In the genomic region with DNA sequence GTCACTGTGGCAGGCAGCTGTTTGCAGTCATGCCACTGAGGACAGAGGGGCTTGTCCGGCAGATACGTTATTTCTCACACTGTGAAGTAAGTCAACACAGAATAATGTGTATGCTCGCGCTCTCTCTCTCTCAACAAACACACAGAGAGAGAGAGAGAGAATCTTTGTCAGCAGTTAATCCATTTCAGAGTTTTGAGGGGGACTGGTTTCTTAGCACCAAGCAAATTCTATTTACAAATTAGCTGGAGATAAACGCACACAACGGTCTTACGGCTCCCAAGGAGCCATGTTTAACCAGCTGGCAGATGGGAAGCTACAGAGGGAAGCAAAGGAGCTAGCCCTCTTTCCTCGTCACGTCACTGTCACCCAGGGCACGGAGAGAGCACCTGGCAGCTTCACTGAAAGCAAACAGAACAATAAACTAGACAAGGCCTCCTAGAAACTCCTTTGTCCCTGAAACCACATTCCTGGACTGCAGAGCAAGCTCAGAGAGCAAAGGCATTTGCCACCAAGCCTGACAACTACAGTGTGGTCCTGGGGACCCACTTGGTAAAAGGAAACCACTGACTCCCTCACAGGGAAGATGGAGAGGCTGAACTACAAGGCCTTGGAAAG, we compare ENCODE assay signal across 11 mouse cellular contexts. TPM values are rescaled to one million over a fixed set of nuclear protein-coding genes. Genes with fewer than 3 reads are reported as not detected.
DNase-seq lines count a peak whose midpoint lies in the region; ATAC-seq and TF ChIP-seq lines count a peak whose summit lies in the region.
"Had no signal": no experiment of that assay in that cellular context is flagged by ENCODE, and none has a peak within 500 bp of the region (broad histone marks: within the 10 kb centered on the region; RNA-seq: fewer than 3 reads in every experiment).

No protein-coding gene starts in this region.

- peaks cover 78% of the 10 kb centered on the region for H3K4me1 ChIP-seq in intestine, embryonic 14.5 days (replicated peaks; ENCODE audit: control insufficient read depth, insufficient read depth, low read length)
- H3K4me1 ChIP-seq in intestine, postnatal 0 days (replicated peaks; ENCODE audit: control insufficient read depth, insufficient read depth, low read length) = 0 out of 2 replicates have a peak, but pooled peaks cover 10% of the 10 kb centered on the region
- H3K4me1 ChIP-seq in thymus, adult 2 months (replicated peaks; ENCODE audit: control insufficient read depth, insufficient read depth, low read length) = peaks cover 65% of the 10 kb centered on the region
- peaks cover 99% of the 10 kb centered on the region for H3K4me1 ChIP-seq in limb, embryonic 12.5 days (replicated peaks)

- TF ChIP-seq CTCF in intestine, postnatal 0 days (IDR thresholded peaks at IDR 0.05; ENCODE audit: low read depth) = no peak
- no peak for TF ChIP-seq CTCF in thymus, adult 2 months (IDR thresholded peaks at IDR 0.05; ENCODE audit: borderline replicate concordance, control insufficient read depth, extremely low read depth, insufficient read depth, low read length, poor library complexity)

- no peak for TF ChIP-seq POLR2A in thymus, adult 2 months (IDR thresholded peaks at IDR 0.05; ENCODE audit: control insufficient read depth, extremely low read depth, insufficient read depth, low read length, poor library complexity)

- H3K36me3 ChIP-seq in intestine, embryonic 14.5 days (ENCODE audit: control insufficient read depth, insufficient read depth, low read length) = no peaks in the 10 kb centered on the region
- H3K36me3 ChIP-seq in intestine, postnatal 0 days (ENCODE audit: control insufficient read depth, insufficient read depth) = no peaks in the 10 kb centered on the region
- no peaks in the 10 kb centered on the region for H3K36me3 ChIP-seq in thymus, adult 2 months (ENCODE audit: control insufficient read depth, insufficient read depth, low read length)
- H3K36me3 ChIP-seq in limb, embryonic 12.5 days = 0 out of 2 replicates have a peak, but pooled peaks cover 3% of the 10 kb centered on the region
- H3K36me3 ChIP-seq: G1E; liver, embryonic 12.5 days had no signal

- peak overlapping the region; percentile 44 for H3K27ac ChIP-seq in intestine, embryonic 14.5 days (ENCODE audit: low read depth)
- H3K27ac ChIP-seq in intestine, postnatal 0 days (ENCODE audit: low read depth, low read length) = no peak overlapping the region; the same call in 1 of the 2 replicates
- H3K27ac ChIP-seq in thymus, adult 2 months (ENCODE audit: control insufficient read depth, insufficient read depth, low read length) = no peak overlapping the region
- H3K27ac ChIP-seq in limb, embryonic 12.5 days = peak overlapping the region; percentile 41; the same call in 1 of the 2 replicates
- H3K27ac ChIP-seq: liver, embryonic 12.5 days had no signal

- H3K9ac ChIP-seq in intestine, embryonic 14.5 days (ENCODE audit: low read length) = no peak overlapping the region
- H3K9ac ChIP-seq in intestine, postnatal 0 days (ENCODE audit: low read depth, low read length) = no peak overlapping the region
- no peak overlapping the region for H3K9ac ChIP-seq in limb, embryonic 12.5 days (replicated peaks)
- H3K9ac ChIP-seq: liver, embryonic 12.5 days had no signal

- no peak overlapping the region for H3K4me3 ChIP-seq in intestine, embryonic 14.5 days (ENCODE audit: low read depth, low read length)
- no peak overlapping the region for H3K4me3 ChIP-seq in intestine, postnatal 0 days (ENCODE audit: low read depth, low read length)
- H3K4me3 ChIP-seq in thymus, adult 2 months (ENCODE audit: control insufficient read depth, insufficient read depth, low read length) = no peak overlapping the region
- no peak overlapping the region for H3K4me3 ChIP-seq in limb, embryonic 12.5 days (replicated peaks)
- H3K4me3 ChIP-seq: liver, embryonic 12.5 days had no signal

- no peaks in the 10 kb centered on the region for H3K27me3 ChIP-seq in intestine, embryonic 14.5 days (replicated peaks; ENCODE audit: control insufficient read depth, insufficient read depth, low read length)
- no peaks in the 10 kb centered on the region for H3K27me3 ChIP-seq in intestine, postnatal 0 days (replicated peaks; ENCODE audit: control insufficient read depth, insufficient read depth, low read length)
- H3K27me3 ChIP-seq in thymus, adult 2 months (ENCODE audit: control insufficient read depth, insufficient read depth, low read length) = no peaks in the 10 kb centered on the region
- no peaks in the 10 kb centered on the region for H3K27me3 ChIP-seq in limb, embryonic 12.5 days
- H3K27me3 ChIP-seq: liver, embryonic 12.5 days had no signal

- no peak for DNase-seq in intestine, embryonic 14.5 days (ENCODE audit: low spot score)
- peak; percentile 16 for DNase-seq in thymus, postnatal 0 days (ENCODE audit: low spot score)
- no peak for DNase-seq in thymus, adult 2 months
- DNase-seq in layer of hippocampus, postnatal 25 days (ENCODE audit: extremely low spot score in 1 of 2, low spot score in 1 of 2) = no peak
- no peak for DNase-seq in adrenal gland, postnatal 10 days
- DNase-seq: adrenal gland, postnatal 14 days; cerebellum, postnatal 25 days had no signal

- no peak for ATAC-seq in intestine, embryonic 14.5 days (replicated peaks; ENCODE audit: low FRiP score, low TSS enrichment, low read depth)
- ATAC-seq in intestine, postnatal 0 days = no peak
- no peak for ATAC-seq in limb, embryonic 12.5 days (ENCODE audit: insufficient number of reproducible peaks, insufficient read depth, low FRiP score, low TSS enrichment, low read depth)
- ATAC-seq: liver, embryonic 12.5 days had no signal

- H3K4me2 ChIP-seq in intestine, embryonic 14.5 days (ENCODE audit: low read length) = no peak overlapping the region
- no peak overlapping the region for H3K4me2 ChIP-seq in intestine, postnatal 0 days (replicated peaks; ENCODE audit: low read depth)
- no peak overlapping the region for H3K4me2 ChIP-seq in limb, embryonic 12.5 days

- no peaks in the 10 kb centered on the region for H3K9me3 ChIP-seq in intestine, embryonic 14.5 days (ENCODE audit: control insufficient read depth, low read length)
- H3K9me3 ChIP-seq in intestine, postnatal 0 days (ENCODE audit: control insufficient read depth) = no peaks in the 10 kb centered on the region
- H3K9me3 ChIP-seq in limb, embryonic 12.5 days = no peaks in the 10 kb centered on the region
- H3K9me3 ChIP-seq: G1E; liver, embryonic 12.5 days had no signal

- 26% methylated on average over 10 of the region's 10 CpGs for WGBS in intestine, embryonic 14.5 days
- 23% methylated on average over 10 of the region's 10 CpGs for WGBS in intestine, postnatal 0 days
- 82% methylated on average over 10 of the region's 10 CpGs for WGBS in thymus, adult 2 months
- 56% methylated on average over 10 of the region's 10 CpGs for WGBS in limb, embryonic 12.5 days

RNA-seq across cellular contexts. Expression of a gene that starts 7.3 kb away (rescaled TPM):
- polyA plus RNA-seq in intestine, embryonic 14.5 days (2014; fragmentation: Nextera tagmentation; extraction: Ambion mirVana) = 12.7 and 14.3 TPM in 2 replicates
- 5.0 and 5.7 TPM in 2 replicates for polyA plus RNA-seq in intestine, postnatal 0 days (2015; fragmentation: Nextera tagmentation; extraction: Ambion mirVana)
- 18.5 and 21.1 TPM in 2 replicates for polyA plus RNA-seq in thymus, postnatal 0 days (2015; fragmentation: Nextera tagmentation; extraction: Ambion mirVana)
- 63.4 and 70.9 TPM in 2 replicates for polyA plus RNA-seq in thymus, adult 2 months (2012; rRNA removed)
- polyA plus RNA-seq in limb, embryonic 12.5 days (2016; fragmentation: Nextera tagmentation; extraction: Ambion mirVana) = 39.9 and 43.4 TPM in 2 replicates
- 10 to 100 TPM; 38.0 to 44.6 TPM for total RNA-seq in layer of hippocampus, postnatal 25 days (2021)
- total RNA-seq in adrenal gland, postnatal 10 days (2021) = 10 to 100 TPM; 24.4 to 31.8 TPM

Comparison
In these comparisons a context has a peak if more than half of its experiments do, and no peak if none do; other contexts are left out.
1. H3K27ac ChIP-seq: peak in intestine, embryonic 14.5 days (single experiment) and limb, embryonic 12.5 days (single experiment); none in intestine, postnatal 0 days (single experiment) and thymus, adult 2 months (single experiment).